Mouse (Mus musculus) myocyte (in vitro differentiated cells): Measurements from ENCODE around the gene Lpp. TPM values are rescaled to one million over a fixed set of nuclear protein-coding genes. Genes with fewer than 3 reads are reported as not detected.

Experiments used
- H3K27me3 ChIP-seq: one replicate; pipeline ENCODE4 v1.6.1; 2011; ENCODE audit not compliant: control insufficient read depth, insufficient read depth, insufficient read length
- H3K36me3 ChIP-seq: one replicate; pipeline ENCODE4 v1.6.1; 2011; ENCODE audit not compliant: control insufficient read depth, insufficient read depth
- H3K4me2 ChIP-seq: one replicate; pipeline ENCODE4 v1.6.1; 2011; ENCODE audit warnings: low read depth, control low read depth
- H3K4me3 ChIP-seq: one replicate; pipeline ENCODE4 v1.5.1; 2011; ENCODE audit warnings: mild to moderate bottlenecking, control low read depth, moderate library complexity
- H3K79me2 ChIP-seq: one replicate; pipeline ENCODE4 v1.6.1; 2011; ENCODE audit not compliant: control insufficient read depth, insufficient read depth
- H3ac ChIP-seq: one replicate; pipeline ENCODE4 v1.6.1; 2011; ENCODE audit not compliant: control insufficient read depth, insufficient read length
- CEBPB ChIP-seq: IDR thresholded peaks from 2 replicates; pipeline ENCODE4 v1.6.1; 2011; ENCODE audit warnings: mild to moderate bottlenecking, moderate library complexity; ENCODE audit not compliant: poor library complexity, insufficient read depth, severe bottlenecking
- E2F4 ChIP-seq: IDR thresholded peaks from one replicate; pipeline ENCODE4 v1.6.1; 2011; ENCODE audit warnings: mild to moderate bottlenecking, control low read depth, moderate library complexity; ENCODE audit not compliant: insufficient read depth
- MAX ChIP-seq: IDR thresholded peaks from one replicate; pipeline ENCODE4 v1.6.1; 2011; ENCODE audit warnings: low read depth, mild to moderate bottlenecking, control low read depth
- MYOD1 ChIP-seq, 3 experiments: IDR thresholded peaks; one replicate each; pipeline ENCODE4 v1.6.1; 2011; ENCODE audit warnings: control low read depth in 2 of 3, low read depth in 2 of 3, mild to moderate bottlenecking in 2 of 3, moderate library complexity in 1 of 3; ENCODE audit not compliant: insufficient read length in 2 of 3, control insufficient read depth in 1 of 3
- MYOG ChIP-seq, 3 experiments: IDR thresholded peaks; one replicate each; pipeline ENCODE4 v1.6.1; 2011; ENCODE audit warnings: control low read depth in 2 of 3, low read depth in 2 of 3, mild to moderate bottlenecking in 2 of 3; ENCODE audit not compliant: insufficient read length in 2 of 3, control insufficient read depth in 1 of 3, insufficient read depth in 1 of 3
- POLR2A ChIP-seq: IDR thresholded peaks from one replicate; pipeline ENCODE4 v1.6.1; 2011; ENCODE audit warnings: low read depth, mild to moderate bottlenecking, control low read depth, moderate library complexity; ENCODE audit not compliant: insufficient read length
- POLR2AphosphoS2 ChIP-seq: IDR thresholded peaks from one replicate; pipeline ENCODE4 v1.6.1; 2011; ENCODE audit warnings: low read depth, control low read depth; ENCODE audit not compliant: insufficient read length
- REST ChIP-seq: IDR thresholded peaks from one replicate; pipeline ENCODE4 v1.6.1; 2011; ENCODE audit warnings: mild to moderate bottlenecking, control low read depth, moderate library complexity; ENCODE audit not compliant: insufficient read depth, insufficient read length
- SRF ChIP-seq: IDR thresholded peaks from one replicate; pipeline ENCODE4 v1.6.1; 2011; ENCODE audit warnings: low read depth; ENCODE audit not compliant: control insufficient read depth, insufficient read length
- TCF12 ChIP-seq: IDR thresholded peaks from one replicate; pipeline ENCODE4 v1.6.1; 2011; ENCODE audit warnings: mild to moderate bottlenecking, control low read depth; ENCODE audit not compliant: poor library complexity, insufficient read depth, severe bottlenecking
- TCF3 ChIP-seq: IDR thresholded peaks from one replicate; pipeline ENCODE4 v1.6.1; 2011; ENCODE audit warnings: low read depth, control low read depth; ENCODE audit not compliant: insufficient read length
- USF1 ChIP-seq: IDR thresholded peaks from one replicate; pipeline ENCODE4 v1.6.1; 2011; ENCODE audit warnings: low read depth, mild to moderate bottlenecking, control low read depth, moderate library complexity
- polyA plus RNA-seq: library from polyadenylated mRNA; unstranded; fragments of >200 nt; fragmentation: generic; extraction: Trizol; gene quantifications from one replicate; pipeline ENCODE4 v1.2.1, GENCODE M21; 2012; ENCODE audit warnings: missing spikeins

The Lpp gene
- polyA plus RNA-seq, 1 experiment: 4.8 TPM

GRCm38 (mm10) chr16:24351811-24352210 is 41.5 kb upstream of the Lpp start:
- no peaks in the 10 kb centered on the region for H3K79me2 ChIP-seq
- H3K4me2 ChIP-seq: no peak overlapping the region
- H3K4me3 ChIP-seq: no peak overlapping the region
- H3K36me3 ChIP-seq: no peaks in the 10 kb centered on the region
- TF ChIP-seq TCF12 (no peak), CEBPB (no peak), POLR2AphosphoS2 (no peak), MYOG (IDR thresholded peaks at IDR 0.05; ENCODE audit: control insufficient read depth in 1 of 3, insufficient read depth in 1 of 3, insufficient read length in 2 of 3, low read depth in 2 of 3) (no peak), USF1 (no peak), REST (no peak)
- H3ac ChIP-seq: no peak overlapping the region
- no peaks in the 10 kb centered on the region for H3K27me3 ChIP-seq

DNA sequence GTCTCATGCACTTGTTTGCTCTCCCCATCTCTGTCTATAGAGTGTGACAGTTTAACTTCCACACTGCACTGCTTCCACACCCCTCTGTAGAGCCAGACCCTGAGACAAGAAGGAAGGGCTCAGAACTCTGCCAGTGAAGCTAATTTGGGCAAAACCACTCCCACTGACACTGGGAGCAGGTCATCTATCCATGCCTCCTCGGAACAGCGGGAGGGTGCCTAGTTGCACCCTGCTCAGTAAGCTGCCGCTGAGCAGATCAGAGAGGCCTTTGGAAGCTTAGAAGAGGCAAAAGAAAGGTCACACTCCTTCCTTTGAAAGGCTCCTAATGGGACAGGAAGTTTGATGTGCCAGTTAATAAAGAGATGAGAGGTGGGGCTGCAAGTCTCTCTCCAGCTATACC is 39.5 kb upstream of the Lpp start:
- H3K36me3 ChIP-seq: no peaks in the 10 kb centered on the region
- H3K4me2 ChIP-seq: no peak overlapping the region
- no peak overlapping the region for H3K4me3 ChIP-seq
- H3K79me2 ChIP-seq: no peaks in the 10 kb centered on the region
- TF ChIP-seq USF1: no peak
- TF ChIP-seq TCF3: no peak
- H3ac ChIP-seq: no peak overlapping the region
- no peaks in the 10 kb centered on the region for H3K27me3 ChIP-seq

DNA sequence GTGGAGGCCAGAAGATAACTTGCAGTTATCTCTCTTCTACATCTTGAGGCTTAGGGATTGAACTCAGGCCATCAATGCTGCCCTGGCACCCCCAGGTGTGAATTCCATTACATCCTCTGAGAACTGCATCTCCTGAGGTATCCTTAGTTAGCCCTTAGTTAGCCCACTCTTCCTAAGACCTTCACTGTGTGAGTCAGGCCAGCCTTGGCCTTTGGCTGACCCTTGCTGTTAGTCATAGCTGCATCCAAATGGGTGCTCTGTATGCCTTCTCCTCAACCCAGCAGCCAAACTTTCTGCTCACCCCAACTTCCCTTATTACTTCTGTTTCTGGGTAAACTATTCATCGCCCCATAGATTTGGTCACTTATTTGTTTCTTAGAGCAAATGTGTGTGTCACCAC is 31.6 kb upstream of the Lpp start:
- no peak overlapping the region for H3ac ChIP-seq

GRCm38 (mm10) chr16:24364030-24364687 is 29.1 kb upstream of the Lpp start:
- Histone ChIP-seq H3K36me3 (no peaks in the 10 kb centered on the region), H3K79me2 (no peaks in the 10 kb centered on the region), H3K27me3 (no peaks in the 10 kb centered on the region), H3ac (no peak overlapping the region), H3K4me3 (no peak overlapping the region), H3K4me2 (no peak overlapping the region)
- TF ChIP-seq REST (no peak), USF1 (no peak), MYOG (IDR thresholded peaks at IDR 0.05; ENCODE audit: control insufficient read depth in 1 of 3, insufficient read depth in 1 of 3, insufficient read length in 2 of 3, low read depth in 2 of 3) (no peak), CEBPB (no peak), POLR2A (no peak), TCF3 (no peak), E2F4 (no peak), TCF12 (no peak), POLR2AphosphoS2 (no peak), SRF (no peak), MYOD1 (IDR thresholded peaks at IDR 0.05; ENCODE audit: control insufficient read depth in 1 of 3, insufficient read length in 2 of 3, low read depth in 2 of 3) (no peak), MAX (no peak)

More for the DNA sequence above, 31.6 kb upstream of the Lpp start:
- Histone ChIP-seq H3K4me3 (no peak overlapping the region), H3K36me3 (no peaks in the 10 kb centered on the region), H3K4me2 (no peak overlapping the region), H3K79me2 (no peaks in the 10 kb centered on the region), H3K27me3 (no peaks in the 10 kb centered on the region)
- TF ChIP-seq MYOG (IDR thresholded peaks at IDR 0.05; ENCODE audit: control insufficient read depth in 1 of 3, insufficient read depth in 1 of 3, insufficient read length in 2 of 3, low read depth in 2 of 3) (no peak), TCF3 (no peak), MAX (no peak), POLR2A (no peak), SRF (no peak), CEBPB (no peak), USF1 (no peak), TCF12 (no peak)

GRCm38 (mm10) chr16:24365900-24366299 is 27.4 kb upstream of the Lpp start:
- H3ac ChIP-seq: no peak overlapping the region
- H3K4me3 ChIP-seq: no peak overlapping the region
- TF ChIP-seq MAX: no peak
- TF ChIP-seq CEBPB: no peak
- TF ChIP-seq SRF: no peak
- H3K79me2 ChIP-seq: no peaks in the 10 kb centered on the region
- no peak overlapping the region for H3K4me2 ChIP-seq
- H3K36me3 ChIP-seq: no peaks in the 10 kb centered on the region
- H3K27me3 ChIP-seq: no peaks in the 10 kb centered on the region

DNA sequence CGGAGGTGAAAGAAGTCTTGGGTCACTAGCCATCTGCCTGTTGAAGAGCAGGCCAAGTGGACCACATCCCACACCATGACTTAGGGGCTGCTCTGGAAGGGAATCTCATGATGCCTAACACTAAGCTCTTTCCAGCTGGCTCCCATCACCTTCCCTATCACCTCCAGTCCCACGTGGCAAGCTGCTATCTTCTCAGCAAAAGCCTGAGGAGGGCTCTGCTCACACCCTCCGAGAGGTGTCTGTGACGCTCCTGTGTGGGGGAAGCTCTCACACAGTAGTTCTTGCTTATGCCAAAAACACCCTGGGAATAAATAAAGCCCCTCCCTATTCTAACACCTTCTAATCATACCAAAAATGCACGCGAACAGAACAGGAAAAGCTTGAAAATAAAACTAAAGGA is 26.2 kb upstream of the Lpp start:
- Histone ChIP-seq H3ac (no peak overlapping the region), H3K27me3 (no peaks in the 10 kb centered on the region), H3K36me3 (no peaks in the 10 kb centered on the region), H3K79me2 (no peaks in the 10 kb centered on the region), H3K4me3 (no peak overlapping the region), H3K4me2 (no peak overlapping the region)
- TF ChIP-seq SRF (no peak), TCF3 (no peak), POLR2A (no peak), MYOG (IDR thresholded peaks at IDR 0.05; ENCODE audit: control insufficient read depth in 1 of 3, insufficient read depth in 1 of 3, insufficient read length in 2 of 3, low read depth in 2 of 3) (no peak), MAX (no peak), REST (no peak), TCF12 (no peak), POLR2AphosphoS2 (no peak), MYOD1 (IDR thresholded peaks at IDR 0.05; ENCODE audit: control insufficient read depth in 1 of 3, insufficient read length in 2 of 3, low read depth in 2 of 3) (no peak), E2F4 (no peak), CEBPB (no peak), USF1 (no peak)
